Mouse (Mus musculus) megakaryocyte-erythroid progenitor cell, adult 5 weeks (primary cell): ENCODE measurements around the gene Ubash3a. TPM values are rescaled to one million over a fixed set of nuclear protein-coding genes. Genes with fewer than 3 reads are reported as not detected.

Experiments used
- polyA plus RNA-seq: library from polyadenylated mRNA; stranded (reverse); fragments of >175 nt; gene quantifications from 2 replicates; pipeline ENCODE4 v1.2.3, GENCODE M21; 2012

Gene Ubash3a
- 36.6 and 47.4 TPM in 2 replicates for polyA plus RNA-seq

GRCm38 (mm10) chr17:31207771-31208334 lies at the start of gene Ubash3a:
Ubash3a (plus strand) TSS chr17:31207873.

GRCm38 (mm10) chr17:31165127-31165526 lies 42.5 kb upstream of the Ubash3a start, which contains the start of gene Tff1:
Tff1 (minus strand) TSS chr17:31165277.

GRCm38 (mm10) chr17:31198877-31199276 lies 8.8 kb upstream of the Ubash3a start, which contains the start of gene Tmprss3:
Tmprss3 (minus strand) TSS chr17:31198977.

GRCm38 (mm10) chr17:31276922-31277918 lies 69.5 kb downstream of the Ubash3a start, which contains the start of gene Rsph1:
Rsph1 (minus strand) TSS chr17:31277383.

GRCm38 (mm10) chr17:31286492-31286891 lies 78.8 kb downstream of the Ubash3a start, which contains the start of gene Slc37a1:
Slc37a1 (plus strand) TSS chr17:31286792.

Other genes starting within 250 kb of the Ubash3a start
- 6.3 and 6.9 TPM in 2 replicates for gene Abcg1, start 150.2 kb upstream of the Ubash3a start, polyA plus RNA-seq
- not detected in 2 replicates for gene Tff3, start 78.2 kb upstream of the Ubash3a start, polyA plus RNA-seq
- not detected in 2 replicates for gene Tff2, start 63.6 kb upstream of the Ubash3a start, polyA plus RNA-seq
- not detected in 2 replicates for gene Tff1, start 42.6 kb upstream of the Ubash3a start, polyA plus RNA-seq
- 1.9 and 3.6 TPM in 2 replicates for gene Tmprss3, start 8.9 kb upstream of the Ubash3a start, polyA plus RNA-seq
- 2.9 and 3.3 TPM in 2 replicates for gene Rsph1, start 69.5 kb downstream of the Ubash3a start, polyA plus RNA-seq
- 9.3 and 13.6 TPM in 2 replicates for gene Slc37a1, start 78.9 kb downstream of the Ubash3a start, polyA plus RNA-seq
- 0.11 and 0.34 TPM in 2 replicates for gene Pde9a, start 178.3 kb downstream of the Ubash3a start, polyA plus RNA-seq